Mouse (Mus musculus) ES-Bruce4 (cell line): ENCODE data around the gene Man2b2. TPM values are rescaled to one million over a fixed set of nuclear protein-coding genes. Genes with fewer than 3 reads are reported as not detected.
A peak's percentile ranks its signal among the peaks of the same experiment; 100 is the strongest.

ENCODE experiments used
- H3K27ac ChIP-seq: 2 replicates; pipeline ENCODE4 v1.5.1; 2012; ENCODE audit warnings: low read length, inconsistent platforms; ENCODE audit not compliant: insufficient read depth
- H3K27me3 ChIP-seq: 2 replicates; pipeline ENCODE4 v1.6.1; 2012; ENCODE audit warnings: mild to moderate bottlenecking, low read length, inconsistent platforms; ENCODE audit not compliant: control insufficient read depth, poor library complexity, insufficient read depth, severe bottlenecking
- H3K36me3 ChIP-seq: 2 replicates; pipeline ENCODE4 v1.6.1; 2012; ENCODE audit warnings: inconsistent platforms, mild to moderate bottlenecking, low read length, moderate library complexity; ENCODE audit not compliant: control insufficient read depth, poor library complexity, insufficient read depth, severe bottlenecking
- H3K4me1 ChIP-seq: one replicate; pipeline ENCODE4 v1.8.1; 2011; ENCODE audit warnings: low read length; ENCODE audit not compliant: control insufficient read depth, insufficient read depth
- H3K4me3 ChIP-seq: 2 replicates; pipeline ENCODE4 v1.5.1; 2011; ENCODE audit warnings: low read depth, mild to moderate bottlenecking, low read length
- H3K9ac ChIP-seq: 2 replicates; pipeline ENCODE4 v1.6.1; 2012; ENCODE audit warnings: low read depth, mild to moderate bottlenecking, inconsistent platforms; ENCODE audit not compliant: poor library complexity, severe bottlenecking
- H3K9me3 ChIP-seq: replicated peaks from 2 replicates; pipeline ENCODE4 v1.6.1; 2012; ENCODE audit warnings: mild to moderate bottlenecking, low read length, inconsistent platforms; ENCODE audit not compliant: control insufficient read depth, poor library complexity, insufficient read depth, severe bottlenecking
- CTCF ChIP-seq: IDR thresholded peaks from one replicate; pipeline ENCODE4 v1.8.1; 2011; ENCODE audit warnings: low read depth, low read length
- EP300 ChIP-seq: IDR thresholded peaks from 2 replicates; pipeline ENCODE4 v1.6.1; 2011; ENCODE audit warnings: low read depth, low read length; ENCODE audit not compliant: insufficient read depth
- POLR2A ChIP-seq: IDR thresholded peaks from one replicate; pipeline ENCODE4 v1.8.1; 2011; ENCODE audit warnings: low read length; ENCODE audit not compliant: insufficient read depth
- polyA plus RNA-seq: library from polyadenylated mRNA; stranded (reverse); fragments of >200 nt; gene quantifications from 2 replicates; pipeline ENCODE4 v1.2.4, GENCODE M21; 2011; ENCODE audit warnings: low read depth; ENCODE audit not compliant: missing spikeins, insufficient read depth, insufficient read length

Man2b2 gene
- polyA plus RNA-seq, 1 experiment, result 10.5 TPM

- no peak overlapping the region for H3K4me3 ChIP-seq
- no peak overlapping the region for H3K27ac ChIP-seq
- H3K9me3 ChIP-seq, result no peaks in the 10 kb centered on the region
- no peak overlapping the region for H3K9ac ChIP-seq
- no peaks in the 10 kb centered on the region for H3K27me3 ChIP-seq
- TF ChIP-seq CTCF (no peak), POLR2A (no peak), EP300 (peak; percentile 78)
- peaks cover 7% of the 10 kb centered on the region for H3K4me1 ChIP-seq
- no peaks in the 10 kb centered on the region for H3K36me3 ChIP-seq
These were observed 57.9 kb downstream of the Man2b2 start for GRCm38 (mm10) chr5:36772586-36772985.

GRCm38 (mm10) chr5:36769603-36770002 lies 60.9 kb downstream of the Man2b2 start:
- H3K27me3 ChIP-seq, result no peaks in the 10 kb centered on the region
- peaks cover 7% of the 10 kb centered on the region for H3K4me1 ChIP-seq
- no peaks in the 10 kb centered on the region for H3K36me3 ChIP-seq
- no peak for TF ChIP-seq POLR2A
- no peak for TF ChIP-seq EP300
- TF ChIP-seq CTCF, result no peak
- no peaks in the 10 kb centered on the region for H3K9me3 ChIP-seq
- H3K9ac ChIP-seq, result no peak overlapping the region
- no peak overlapping the region for H3K27ac ChIP-seq
- H3K4me3 ChIP-seq, result no peak overlapping the region

GRCm38 (mm10) chr5:36766958-36767703 lies 63.3 kb downstream of the Man2b2 start:
- Histone ChIP-seq H3K4me1 (peaks cover 7% of the 10 kb centered on the region), H3K4me3 (no peak overlapping the region), H3K9ac (no peak overlapping the region), H3K27ac (no peak overlapping the region), H3K9me3 (no peaks in the 10 kb centered on the region), H3K27me3 (no peaks in the 10 kb centered on the region), H3K36me3 (no peaks in the 10 kb centered on the region)
- no peak for TF ChIP-seq POLR2A
- TF ChIP-seq CTCF, result no peak
- no peak for TF ChIP-seq EP300

DNA sequence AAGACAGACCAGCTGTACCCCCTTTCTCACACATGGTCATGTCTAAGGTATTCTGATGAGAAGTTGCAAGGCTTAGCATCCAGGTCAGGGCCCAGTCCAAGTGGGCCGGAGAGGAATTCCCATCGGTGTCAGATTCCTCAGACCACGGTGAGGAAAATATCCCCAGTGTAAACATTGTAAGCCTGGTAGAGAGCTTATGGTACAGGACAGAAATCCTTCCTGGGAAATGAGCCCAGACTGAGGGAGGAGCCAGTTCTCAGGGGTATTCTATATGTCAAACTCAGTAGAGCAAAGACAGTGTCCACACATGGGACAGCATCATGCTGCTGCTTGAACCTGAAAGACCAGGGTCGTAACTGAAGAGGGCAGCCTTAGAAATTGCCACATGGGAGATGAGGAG lies 70.6 kb downstream of the Man2b2 start:
- Histone ChIP-seq H3K9ac (no peak overlapping the region), H3K27me3 (no peaks in the 10 kb centered on the region), H3K9me3 (no peaks in the 10 kb centered on the region), H3K36me3 (no peaks in the 10 kb centered on the region), H3K4me3 (no peak overlapping the region), H3K27ac (no peak overlapping the region), H3K4me1 (peaks cover 4% of the 10 kb centered on the region)
- TF ChIP-seq POLR2A (no peak), EP300 (no peak), CTCF (no peak)

- Histone ChIP-seq H3K36me3 (no peaks in the 10 kb centered on the region), H3K9me3 (no peaks in the 10 kb centered on the region), H3K9ac (no peak overlapping the region), H3K27ac (no peak overlapping the region), H3K4me1 (no peaks in the 10 kb centered on the region), H3K27me3 (no peaks in the 10 kb centered on the region; the same call in 1 of the 2 replicates), H3K4me3 (no peak overlapping the region)
- TF ChIP-seq POLR2A (no peak), CTCF (peak; percentile 66), EP300 (no peak)
These were observed 73.4 kb downstream of the Man2b2 start for GRCm38 (mm10) chr5:36757033-36757432.

Other genes starting within 250 kb of the Man2b2 start
- 28.8 and 31.7 TPM in 2 replicates for gene Tbc1d14, start 237.4 kb downstream of the Man2b2 start, polyA plus RNA-seq
- gene D5Ertd579e, start 134.6 kb downstream of the Man2b2 start, polyA plus RNA-seq, result 44.1 and 44.8 TPM in 2 replicates
- 8.6 and 9.7 TPM in 2 replicates for gene Bloc1s4, start 82.0 kb downstream of the Man2b2 start, polyA plus RNA-seq
- 312 and 320 TPM in 2 replicates for gene Mrfap1, start 33.9 kb downstream of the Man2b2 start, polyA plus RNA-seq
- 14.6 and 15.9 TPM in 2 replicates for gene Ppp2r2c, start 37.9 kb upstream of the Man2b2 start, polyA plus RNA-seq
- 10.1 and 11.3 TPM in 2 replicates for gene Wfs1, start 158.6 kb upstream of the Man2b2 start, polyA plus RNA-seq